Mouse (Mus musculus) mouse trophoblast stem cell (cell line): ENCODE results near the gene Gm6993.

Experiments used
- in situ Hi-C, 2 experiments: fragments of 300-500 bp; cut with MseI, MboI; formaldehyde crosslinking; loops; 2 replicates in 1 of 2; 3 replicates in 1 of 2; pipeline ENCODE4 v1.15.1; 2025

Gene Gm6993

GRCm38 (mm10) chr12:31270776-31271175, 30.2 kb downstream of the Gm6993 start:
- in situ Hi-C loops: no loop called here

GRCm38 (mm10) chr12:31271361-31272011, 30.9 kb downstream of the Gm6993 start:
- in situ Hi-C loops: no loop called here

- in situ Hi-C loops: no loop called here
Observed at GRCm38 (mm10) chr12:31272012-31272735, 31.6 kb downstream of the Gm6993 start.

GRCm38 (mm10) chr12:31272846-31273245, 32.3 kb downstream of the Gm6993 start:
- in situ Hi-C loops: no loop called here

- in situ Hi-C loops: no loop called here
Observed at GRCm38 (mm10) chr12:31273646-31274045, 33.1 kb downstream of the Gm6993 start.

GRCm38 (mm10) chr12:31275411-31275810, 34.8 kb downstream of the Gm6993 start:
- in situ Hi-C loops: no loop called here

- in situ Hi-C loops: no loop called here
Observed at GRCm38 (mm10) chr12:31278270-31278669, 37.7 kb downstream of the Gm6993 start.

GRCm38 (mm10) chr12:31280318-31280717, 39.7 kb downstream of the Gm6993 start:
- in situ Hi-C loops: no loop called here

- in situ Hi-C loops: no loop called here
Observed at GRCm38 (mm10) chr12:31281100-31281591, 40.6 kb downstream of the Gm6993 start.

- in situ Hi-C loops: no loop called here
Observed at GRCm38 (mm10) chr12:31282241-31282640, 41.7 kb downstream of the Gm6993 start.

- in situ Hi-C loops: no loop called here
Observed at GRCm38 (mm10) chr12:31283131-31283530, 42.6 kb downstream of the Gm6993 start.

GRCm38 (mm10) chr12:31283617-31284136, 43.1 kb downstream of the Gm6993 start:
- in situ Hi-C loops: no loop called here

- in situ Hi-C loops: no loop called here
Observed at GRCm38 (mm10) chr12:31289046-31289445, 48.5 kb downstream of the Gm6993 start.
